Mouse (Mus musculus) stomach, postnatal 0 days (tissue): Measurements from ENCODE around the gene Clcn6. TPM values are rescaled to one million over a fixed set of nuclear protein-coding genes. Genes with fewer than 3 reads are reported as not detected.

Source experiments
- ATAC-seq: fragments of 200-750 bp; cut with Nextera tagmentation; 2 replicates; pipeline ENCODE4 v1.8.0; 2017; ENCODE audit not compliant: low FRiP score, low TSS enrichment
- DNase-seq: peaks from one replicate; pipeline ENCODE4 v3.0.0-alpha.2; 2016; ENCODE audit warnings: low spot score
- H3K27ac ChIP-seq: fragments of 300-500 bp; sonication (generic); replicated peaks from 2 replicates; pipeline ENCODE4 v1.5.1; 2014; ENCODE audit warnings: mild to moderate bottlenecking, control low read depth
- H3K27me3 ChIP-seq: fragments of 300-500 bp; sonication (generic); 2 replicates; pipeline ENCODE4 v1.6.1; 2014; ENCODE audit warnings: low read length; ENCODE audit not compliant: control insufficient read depth, insufficient read depth
- H3K36me3 ChIP-seq: fragments of 300-500 bp; sonication (generic); 2 replicates; pipeline ENCODE4 v1.6.1; 2014; ENCODE audit warnings: low read length, mixed read lengths; ENCODE audit not compliant: control insufficient read depth, insufficient read depth
- H3K4me1 ChIP-seq: fragments of 300-500 bp; sonication (generic); replicated peaks from 2 replicates; pipeline ENCODE4 v1.6.1; 2014; ENCODE audit warnings: antibody characterized with exemption; ENCODE audit not compliant: control insufficient read depth, insufficient read depth
- H3K4me2 ChIP-seq: fragments of 300-500 bp; sonication (generic); replicated peaks from 2 replicates; pipeline ENCODE4 v1.6.1; 2014; ENCODE audit warnings: low read depth, mild to moderate bottlenecking, control low read depth, moderate library complexity
- H3K4me3 ChIP-seq: fragments of 300-500 bp; sonication (generic); 2 replicates; pipeline ENCODE4 v1.5.1; 2014; ENCODE audit warnings: low read depth, low read length, control low read depth
- H3K9ac ChIP-seq: fragments of 300-500 bp; sonication (generic); 2 replicates; pipeline ENCODE4 v1.6.1; 2014; ENCODE audit warnings: mild to moderate bottlenecking, low read length, control low read depth, mixed read lengths
- H3K9me3 ChIP-seq: fragments of 300-500 bp; sonication (generic); 2 replicates; pipeline ENCODE4 v1.6.1; 2016; ENCODE audit warnings: low read length; ENCODE audit not compliant: control insufficient read depth
- CTCF ChIP-seq: IDR thresholded peaks from 2 replicates; pipeline ENCODE4 v1.5.1; 2016; ENCODE audit warnings: antibody characterized with exemption, low read depth, mild to moderate bottlenecking, moderate library complexity
- EP300 ChIP-seq: optimal IDR thresholded peaks from 2 replicates; pipeline ENCODE3; 2016; ENCODE audit warnings: antibody characterized with exemption
- WGBS: fragments of 180-500 bp; shearing (Covaris S2); extraction: QIAGEN DNeasy Blood & Tissue Kit; methylation state at CpG from one replicate; pipeline ENCODE4 v1.1.7; 2014; 5-methylcytosine and 5-hydroxymethylcytosine counted together
- polyA plus RNA-seq: library from polyadenylated mRNA; unstranded; fragments of >200 nt; fragmentation: Nextera tagmentation; extraction: Ambion mirVana; gene quantifications from 2 replicates; pipeline ENCODE4 v1.2.1, GENCODE M21; 2015

Gene Clcn6
- polyA plus RNA-seq, 1 experiment from 2014 or later = 1.8 TPM

DNA sequence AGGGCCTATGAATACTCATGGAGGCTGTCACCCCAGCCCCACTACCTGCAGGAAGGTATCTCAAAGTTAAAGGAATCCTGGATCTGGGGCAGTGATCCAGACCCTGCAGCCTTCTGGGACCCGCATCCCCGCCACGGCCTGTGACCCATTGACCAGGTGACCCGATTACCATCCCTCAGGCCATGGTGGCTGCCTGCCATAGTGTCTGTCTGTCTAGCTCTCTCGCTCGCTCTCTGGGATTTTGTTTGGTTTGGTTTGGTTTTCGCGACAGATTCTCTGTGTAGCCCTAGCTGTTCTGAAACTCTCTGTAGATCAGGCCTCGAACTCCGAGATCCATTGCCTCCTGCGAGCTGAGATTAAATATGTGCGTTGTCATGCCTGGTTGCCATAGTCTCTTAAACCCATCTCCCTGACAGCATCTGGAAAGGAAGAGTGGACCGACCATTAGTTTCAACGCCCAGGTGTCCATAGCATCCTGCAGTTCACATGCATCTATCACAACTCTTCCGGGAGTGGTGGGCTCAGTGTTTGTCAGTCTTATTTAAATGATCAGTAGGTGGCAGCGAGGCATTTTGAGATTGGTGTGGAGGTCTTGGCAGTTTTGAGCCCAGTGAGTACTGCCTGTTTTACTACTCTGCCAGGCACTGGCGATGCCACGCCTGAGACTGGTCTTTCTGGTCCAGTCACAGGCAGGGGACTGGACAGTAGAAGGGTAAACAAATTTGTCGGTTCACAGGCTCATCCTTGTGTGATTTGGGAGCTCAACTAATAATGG is 820 bp upstream of the Clcn6 start:
- no peaks in the 10 kb centered on the region for H3K9me3 ChIP-seq
- H3K4me1 ChIP-seq = peaks cover 7% of the 10 kb centered on the region
- H3K4me3 ChIP-seq = peak overlapping the region; percentile 76
- H3K4me2 ChIP-seq = peak overlapping the region; percentile 95
- peak overlapping the region; percentile 75 for H3K9ac ChIP-seq
- H3K27me3 ChIP-seq = no peaks in the 10 kb centered on the region
- ATAC-seq (no peak; the same call in 1 of the 2 replicates), DNase-seq (peak; percentile 37)
- 14% methylated on average over 19 of the region's 19 CpGs for WGBS
- H3K27ac ChIP-seq = peak overlapping the region; percentile 85
- TF ChIP-seq EP300 = no peak
- peak; percentile 6; the same call in 1 of the 2 replicates for TF ChIP-seq CTCF
- peaks cover 3% of the 10 kb centered on the region; the same call in 1 of the 2 replicates for H3K36me3 ChIP-seq

DNA sequence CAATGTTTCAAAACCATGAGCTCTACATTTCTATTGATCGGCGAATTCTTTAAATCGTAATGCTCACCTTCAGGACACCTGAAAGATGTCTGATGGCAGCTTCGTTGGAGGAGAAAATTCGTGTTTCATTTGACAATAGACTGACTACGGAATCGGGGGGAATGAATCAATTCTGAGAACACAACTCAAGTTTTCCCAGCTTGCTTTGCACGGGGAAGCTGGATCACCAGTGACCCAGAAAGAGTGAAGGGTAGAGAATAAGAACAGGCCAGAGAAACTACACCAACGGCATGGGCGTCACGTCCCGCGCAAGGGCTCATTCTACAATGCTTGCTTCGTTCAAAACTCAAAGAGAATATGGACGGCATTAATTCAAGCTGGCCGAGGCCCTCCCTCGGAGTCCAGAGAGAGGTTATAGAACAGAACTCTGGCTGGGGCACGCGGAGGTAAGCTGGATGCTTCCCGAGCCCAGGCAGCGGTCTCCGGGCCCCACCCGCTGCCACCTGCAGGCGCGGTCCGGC is 482 bp downstream of the Clcn6 start:
- ATAC-seq = no peak
- H3K9ac ChIP-seq = peak overlapping the region; percentile 76
- H3K4me1 ChIP-seq = peaks cover 7% of the 10 kb centered on the region
- no peak for DNase-seq
- WGBS = 6% methylated on average over 25 of the region's 26 CpGs
- peaks cover 3% of the 10 kb centered on the region; the same call in 1 of the 2 replicates for H3K36me3 ChIP-seq
- no peaks in the 10 kb centered on the region for H3K9me3 ChIP-seq
- H3K4me2 ChIP-seq = peak overlapping the region; percentile 81
- TF ChIP-seq EP300 = no peak
- TF ChIP-seq CTCF = no peak
- peak overlapping the region; percentile 78 for H3K27ac ChIP-seq
- H3K4me3 ChIP-seq = peak overlapping the region; percentile 76
- H3K27me3 ChIP-seq = no peaks in the 10 kb centered on the region

DNA sequence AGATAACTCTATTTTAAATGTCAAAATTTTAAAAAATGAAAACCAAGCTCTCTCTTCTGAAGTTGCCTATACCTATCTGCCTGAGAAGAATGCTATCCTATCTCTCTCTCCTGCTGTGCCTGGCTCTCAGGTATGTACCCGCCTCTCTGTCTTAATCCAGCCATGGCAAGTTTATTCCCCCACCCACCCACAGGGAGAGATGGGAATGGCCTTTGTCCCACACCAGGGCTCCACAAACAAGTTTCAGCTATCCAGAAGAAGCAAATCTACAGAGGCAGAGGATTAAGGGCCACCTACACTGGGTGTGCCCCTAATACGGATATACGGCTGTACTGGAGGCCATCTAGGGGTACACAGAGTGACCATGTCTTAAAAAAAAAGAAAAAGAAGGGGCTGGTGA is 3.2 kb downstream of the Clcn6 start:
- Histone ChIP-seq H3K9me3 (no peaks in the 10 kb centered on the region), H3K27ac (no peak overlapping the region), H3K9ac (no peak overlapping the region), H3K4me2 (no peak overlapping the region), H3K4me1 (peaks cover 3% of the 10 kb centered on the region), H3K4me3 (no peak overlapping the region), H3K27me3 (no peaks in the 10 kb centered on the region), H3K36me3 (no peaks in the 10 kb centered on the region)
- no peak for TF ChIP-seq EP300
- no peak for TF ChIP-seq CTCF
- 73% methylated on average over 3 of the region's 3 CpGs for WGBS
- no peak for ATAC-seq
- no peak for DNase-seq

DNA sequence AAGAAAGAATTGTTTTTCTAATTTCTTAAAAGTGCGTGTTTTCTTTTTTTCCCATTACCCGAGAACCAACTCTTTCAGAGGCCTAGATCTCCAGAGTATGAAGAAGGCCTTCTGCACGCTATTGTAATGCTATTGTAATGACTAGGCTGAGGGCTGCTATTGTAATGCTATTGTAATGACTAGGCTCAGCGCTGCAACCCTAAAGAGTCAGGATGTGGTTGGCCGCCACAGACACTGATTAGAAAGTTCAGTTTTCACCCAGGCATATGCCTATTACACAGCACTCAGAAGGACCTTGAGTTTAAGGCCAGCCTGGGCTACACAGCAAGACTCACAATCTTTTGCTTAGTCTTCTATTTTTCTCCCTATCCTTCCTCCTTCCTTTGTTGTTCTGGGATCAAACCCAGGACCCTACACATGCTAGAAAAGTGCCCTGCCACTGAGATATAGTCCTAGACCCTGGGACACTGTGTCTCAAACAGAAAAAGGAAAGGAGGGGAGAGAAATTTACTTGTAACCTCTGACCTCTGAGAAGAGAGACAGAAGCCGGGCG is 4.7 kb downstream of the Clcn6 start:
- no peak overlapping the region for H3K4me2 ChIP-seq
- no peak overlapping the region for H3K4me3 ChIP-seq
- DNase-seq = no peak
- no peak for ATAC-seq
- H3K4me1 ChIP-seq = no peaks in the 10 kb centered on the region; the same call in 1 of the 2 replicates
- no peaks in the 10 kb centered on the region for H3K9me3 ChIP-seq
- no peaks in the 10 kb centered on the region for H3K27me3 ChIP-seq
- TF ChIP-seq EP300 = no peak
- TF ChIP-seq CTCF = no peak
- 83% methylated on average over 7 of the region's 7 CpGs for WGBS
- no peak overlapping the region for H3K9ac ChIP-seq
- H3K27ac ChIP-seq = no peak overlapping the region
- H3K36me3 ChIP-seq = no peaks in the 10 kb centered on the region; the same call in 1 of the 2 replicates

DNA sequence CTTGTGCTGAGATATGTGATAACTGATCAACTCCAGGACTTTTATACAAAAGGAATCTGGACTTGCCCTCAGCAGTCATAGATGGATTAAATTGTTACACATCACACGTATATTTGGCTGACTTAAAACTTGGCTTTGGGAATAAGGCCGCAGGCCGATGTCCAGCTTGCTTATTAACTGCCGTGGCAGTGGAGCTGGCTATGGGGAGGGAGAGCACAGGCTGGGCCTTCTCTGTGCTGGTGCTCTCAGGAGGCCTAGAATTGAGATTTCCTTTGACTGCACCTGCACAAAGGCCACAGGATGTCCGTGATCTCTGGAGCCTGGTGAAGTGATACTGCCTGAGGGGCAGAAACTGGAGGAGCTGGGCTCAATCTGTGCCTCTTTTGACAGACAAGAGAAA is 8.1 kb downstream of the Clcn6 start:
- no peaks in the 10 kb centered on the region for H3K27me3 ChIP-seq
- ATAC-seq (no peak), DNase-seq (no peak)
- H3K4me3 ChIP-seq = no peak overlapping the region
- no peak for TF ChIP-seq EP300
- no peak for TF ChIP-seq CTCF
- no peaks in the 10 kb centered on the region for H3K9me3 ChIP-seq
- WGBS = 65% methylated on average over 5 of the region's 5 CpGs
- no peak overlapping the region for H3K27ac ChIP-seq
- no peak overlapping the region for H3K9ac ChIP-seq
- H3K36me3 ChIP-seq = peaks cover 5% of the 10 kb centered on the region; the same call in 1 of the 2 replicates
- H3K4me2 ChIP-seq = no peak overlapping the region
- no peaks in the 10 kb centered on the region for H3K4me1 ChIP-seq

DNA sequence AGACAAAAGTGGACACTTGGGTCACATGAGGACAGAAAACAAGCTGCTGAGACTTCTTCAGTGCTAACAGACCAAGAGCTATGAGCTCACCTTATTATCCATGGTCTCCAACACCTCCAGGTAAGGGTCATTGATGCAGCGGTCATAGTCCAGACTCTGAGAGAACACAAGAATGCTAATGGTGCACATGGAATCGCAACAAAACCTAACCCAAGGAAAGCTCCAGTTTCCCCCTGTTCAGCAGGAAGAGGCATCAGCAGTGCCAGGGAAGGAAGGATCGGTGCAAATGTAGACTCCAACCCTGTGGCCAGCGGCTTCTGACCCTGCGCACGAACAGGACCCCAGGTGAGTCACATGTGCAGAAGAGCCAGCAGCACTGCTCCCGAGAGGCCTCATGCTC is 9.3 kb downstream of the Clcn6 start:
- no peaks in the 10 kb centered on the region for H3K4me1 ChIP-seq
- no peak overlapping the region for H3K27ac ChIP-seq
- DNase-seq (no peak), ATAC-seq (no peak)
- 94% methylated on average over 7 of the region's 7 CpGs for WGBS
- H3K36me3 ChIP-seq = peaks cover 15% of the 10 kb centered on the region
- H3K27me3 ChIP-seq = no peaks in the 10 kb centered on the region
- TF ChIP-seq EP300 (no peak), CTCF (no peak)
- H3K9ac ChIP-seq = no peak overlapping the region
- no peak overlapping the region for H3K4me3 ChIP-seq
- no peak overlapping the region for H3K4me2 ChIP-seq
- H3K9me3 ChIP-seq = no peaks in the 10 kb centered on the region
